Mouse (Mus musculus) liver, adult 2 months (tissue): ENCODE results near the gene Gsg1l. TPM values are rescaled to one million over a fixed set of nuclear protein-coding genes. Genes with fewer than 3 reads are reported as not detected.

Source experiments
- DNase-seq: peaks from one replicate; pipeline ENCODE4 v3.0.0-alpha.2; 2011; ENCODE audit warnings: low read depth, low spot score; ENCODE audit errors: extremely low read depth
- H3K27ac ChIP-seq: fragments of 200-500 bp; replicated peaks from 2 replicates; pipeline ENCODE4 v1.5.1; 2012; ENCODE audit warnings: low read depth, mild to moderate bottlenecking, control low read depth, inconsistent platforms, low read length; ENCODE audit not compliant: insufficient read depth
- H3K27me3 ChIP-seq: fragments of 200-500 bp; 2 replicates; pipeline ENCODE4 v1.6.1; 2012; ENCODE audit warnings: mild to moderate bottlenecking, moderate library complexity, low read length, inconsistent platforms; ENCODE audit not compliant: control insufficient read depth, insufficient read depth
- H3K36me3 ChIP-seq: fragments of 200-500 bp; 2 replicates; pipeline ENCODE4 v1.6.1; 2012; ENCODE audit warnings: low read length, inconsistent platforms; ENCODE audit not compliant: control insufficient read depth, insufficient read depth
- H3K4me1 ChIP-seq: fragments of 200-500 bp; 2 replicates; pipeline ENCODE4 v1.6.1; 2011; ENCODE audit warnings: low read length; ENCODE audit not compliant: control insufficient read depth, insufficient read depth
- H3K4me3 ChIP-seq: fragments of 200-500 bp; 2 replicates; pipeline ENCODE4 v1.5.1; 2011; ENCODE audit warnings: low read depth, mild to moderate bottlenecking, control low read depth, low read length, moderate library complexity; ENCODE audit not compliant: insufficient read depth
- H3K79me2 ChIP-seq: fragments of 200-500 bp; 2 replicates; pipeline ENCODE4 v1.6.1; 2012; ENCODE audit warnings: inconsistent platforms, mild to moderate bottlenecking, low read length, moderate library complexity; ENCODE audit not compliant: control insufficient read depth, insufficient read depth
- H3K9ac ChIP-seq: fragments of 200-500 bp; 2 replicates; pipeline ENCODE4 v1.6.1; 2012; ENCODE audit warnings: low read depth, mild to moderate bottlenecking, control low read depth, inconsistent platforms, low read length
- CTCF ChIP-seq: fragments of 200-500 bp; IDR thresholded peaks from 2 replicates; pipeline ENCODE4 v1.5.1; 2011; ENCODE audit warnings: low read depth, low read length, control low read depth
- POLR2A ChIP-seq: fragments of 200-500 bp; IDR thresholded peaks from 2 replicates; pipeline ENCODE4 v1.6.1; 2011; ENCODE audit warnings: low read length, control low read depth; ENCODE audit not compliant: insufficient read depth; ENCODE audit errors: extremely low read depth
- WGBS: fragments of 180-500 bp; shearing (Covaris S2); methylation state at CpG from one replicate; pipeline ENCODE4 v1.1.7; 2018; 5-methylcytosine and 5-hydroxymethylcytosine counted together
- polyA plus RNA-seq: library from polyadenylated mRNA; depleted of rRNA; stranded (reverse); fragments of >200 nt; gene quantifications from 2 replicates; pipeline ENCODE4 v1.2.3, GENCODE M21; 2012
- total RNA-seq: library from RNA; depleted of rRNA; stranded (reverse); fragments of >200 nt; gene quantifications from 2 replicates; pipeline ENCODE4 v1.2.3, GENCODE M21; 2014

Gsg1l gene
- total and polyA plus RNA-seq, 2 experiments = 0.31 TPM; not detected in 1

GRCm38 (mm10) chr7:125859564-125859963 lies 222.6 kb downstream of the Gsg1l start:
- peak; percentile 15 for DNase-seq
- Histone ChIP-seq H3K79me2 (no peaks in the 10 kb centered on the region), H3K27ac (no peak overlapping the region), H3K9ac (no peak overlapping the region), H3K4me1 (no peaks in the 10 kb centered on the region), H3K4me3 (no peak overlapping the region), H3K36me3 (peaks cover 3% of the 10 kb centered on the region; the same call in 1 of the 2 replicates), H3K27me3 (no peaks in the 10 kb centered on the region)
- TF ChIP-seq POLR2A (no peak), CTCF (no peak)
- WGBS = 71% methylated on average over 3 of the region's 3 CpGs

- 93% methylated on average over 2 of the region's 2 CpGs for WGBS
- Histone ChIP-seq H3K9ac (no peak overlapping the region), H3K79me2 (no peaks in the 10 kb centered on the region), H3K4me3 (no peak overlapping the region), H3K36me3 (peaks cover 11% of the 10 kb centered on the region; the same call in 1 of the 2 replicates), H3K27me3 (no peaks in the 10 kb centered on the region), H3K4me1 (no peaks in the 10 kb centered on the region), H3K27ac (no peak overlapping the region)
- TF ChIP-seq POLR2A = no peak
- TF ChIP-seq CTCF = no peak
- no peak for DNase-seq
These were observed 234.7 kb downstream of the Gsg1l start for GRCm38 (mm10) chr7:125847528-125847866.

- TF ChIP-seq CTCF = no peak
- TF ChIP-seq POLR2A = no peak
- DNase-seq = no peak
- Histone ChIP-seq H3K4me3 (no peak overlapping the region), H3K27ac (no peak overlapping the region), H3K79me2 (no peaks in the 10 kb centered on the region), H3K27me3 (no peaks in the 10 kb centered on the region), H3K9ac (no peak overlapping the region), H3K36me3 (peaks cover 12% of the 10 kb centered on the region; the same call in 1 of the 2 replicates), H3K4me1 (no peaks in the 10 kb centered on the region)
- 85% methylated on average over 8 of the region's 8 CpGs for WGBS
These were observed 235.2 kb downstream of the Gsg1l start for GRCm38 (mm10) chr7:125846866-125847527.

- TF ChIP-seq CTCF (no peak), POLR2A (no peak)
- H3K27ac ChIP-seq = no peak overlapping the region
- 76% methylated on average over 1 of the region's 1 CpGs for WGBS
- H3K36me3 ChIP-seq = peaks cover 8% of the 10 kb centered on the region; the same call in 1 of the 2 replicates
- no peak overlapping the region for H3K4me3 ChIP-seq
- no peaks in the 10 kb centered on the region for H3K79me2 ChIP-seq
- peak; percentile 51 for DNase-seq
- H3K4me1 ChIP-seq = no peaks in the 10 kb centered on the region
- no peaks in the 10 kb centered on the region for H3K27me3 ChIP-seq
- no peak overlapping the region for H3K9ac ChIP-seq
These were observed 236.6 kb downstream of the Gsg1l start for GRCm38 (mm10) chr7:125845611-125846010.

- no peaks in the 10 kb centered on the region for H3K4me1 ChIP-seq
- no peak for DNase-seq
- no peak overlapping the region for H3K4me3 ChIP-seq
- H3K9ac ChIP-seq = no peak overlapping the region
- no peak for TF ChIP-seq CTCF
- TF ChIP-seq POLR2A = no peak
- WGBS = 95% methylated on average over 5 of the region's 5 CpGs
- H3K36me3 ChIP-seq = peaks cover 3% of the 10 kb centered on the region; the same call in 1 of the 2 replicates
- H3K27ac ChIP-seq = no peak overlapping the region
- no peaks in the 10 kb centered on the region for H3K79me2 ChIP-seq
- H3K27me3 ChIP-seq = no peaks in the 10 kb centered on the region
These were observed 244.0 kb downstream of the Gsg1l start for GRCm38 (mm10) chr7:125838078-125838742.

GRCm38 (mm10) chr7:125833471-125833870 lies 248.7 kb downstream of the Gsg1l start:
- TF ChIP-seq CTCF (no peak), POLR2A (no peak)
- H3K4me1 ChIP-seq = peaks cover 6% of the 10 kb centered on the region; the same call in 1 of the 2 replicates
- no peak for DNase-seq
- no peak overlapping the region for H3K9ac ChIP-seq
- no peak overlapping the region for H3K4me3 ChIP-seq
- no peak overlapping the region for H3K27ac ChIP-seq
- WGBS = 98% methylated on average over 2 of the region's 2 CpGs
- no peaks in the 10 kb centered on the region for H3K27me3 ChIP-seq
- H3K36me3 ChIP-seq = peaks cover 2% of the 10 kb centered on the region; the same call in 1 of the 2 replicates
- no peaks in the 10 kb centered on the region for H3K79me2 ChIP-seq
